Mouse (Mus musculus) liver, postnatal 0 days (tissue): ENCODE data around the gene Iqck. TPM values are rescaled to one million over a fixed set of nuclear protein-coding genes. Genes with fewer than 3 reads are reported as not detected.
A peak's percentile ranks its signal among the peaks of the same experiment; 100 is the strongest.

ENCODE experiments used
- ATAC-seq: fragments of 200-750 bp; cut with Nextera tagmentation; 2 replicates; pipeline ENCODE4 v1.8.0; 2017; ENCODE audit warnings: mild to moderate bottlenecking, moderate library complexity
- DNase-seq: peaks from one replicate; pipeline ENCODE4 v3.0.0-alpha.2; 2016
- H3K27ac ChIP-seq: fragments of 300-500 bp; sonication (generic); 2 replicates; pipeline ENCODE4 v1.5.1; 2014; ENCODE audit warnings: antibody characterized with exemption, moderate library complexity, mild to moderate bottlenecking, low read depth
- H3K27me3 ChIP-seq: fragments of 300-500 bp; sonication (generic); 2 replicates; pipeline ENCODE4 v1.6.1; 2014; ENCODE audit warnings: low read length, control low read depth, mixed read lengths; ENCODE audit not compliant: insufficient read depth
- H3K36me3 ChIP-seq: fragments of 300-500 bp; sonication (generic); replicated peaks from 2 replicates; pipeline ENCODE4 v1.6.1; 2014; ENCODE audit warnings: mild to moderate bottlenecking, control low read depth, low read length, moderate library complexity, mixed read lengths; ENCODE audit not compliant: insufficient read depth
- H3K4me1 ChIP-seq: fragments of 300-500 bp; sonication (generic); 2 replicates; pipeline ENCODE4 v1.6.1; 2014; ENCODE audit warnings: antibody characterized with exemption, mild to moderate bottlenecking, control low read depth; ENCODE audit not compliant: insufficient read depth
- H3K4me2 ChIP-seq: fragments of 300-500 bp; sonication (generic); 2 replicates; pipeline ENCODE4 v1.6.1; 2014; ENCODE audit warnings: low read depth, mild to moderate bottlenecking, low read length, moderate library complexity, mixed read lengths
- H3K4me3 ChIP-seq: fragments of 300-500 bp; sonication (generic); 2 replicates; pipeline ENCODE4 v1.5.1; 2014; ENCODE audit warnings: low read depth, low read length
- H3K9ac ChIP-seq: fragments of 300-500 bp; sonication (generic); replicated peaks from 2 replicates; pipeline ENCODE4 v1.6.1; 2014; ENCODE audit warnings: mild to moderate bottlenecking, moderate library complexity
- H3K9me3 ChIP-seq: fragments of 300-500 bp; sonication (generic); 2 replicates; pipeline ENCODE4 v1.6.1; 2016; ENCODE audit warnings: mild to moderate bottlenecking, control low read depth, low read length, mixed read lengths
- CTCF ChIP-seq: sonication (generic); IDR thresholded peaks from 2 replicates; pipeline ENCODE4 v1.5.1; 2016; ENCODE audit warnings: antibody characterized with exemption, low read depth
- EP300 ChIP-seq: IDR thresholded peaks from 2 replicates; pipeline ENCODE4 v1.6.1; 2016; ENCODE audit warnings: antibody characterized with exemption, low read depth, mild to moderate bottlenecking
- WGBS: fragments of 180-500 bp; shearing (Covaris S2); extraction: QIAGEN DNeasy Blood & Tissue Kit; methylation state at CpG from one replicate; pipeline ENCODE4 v1.1.7; 2014; ENCODE audit not compliant: insufficient replicate concordance; 5-methylcytosine and 5-hydroxymethylcytosine counted together
- polyA plus RNA-seq: library from polyadenylated mRNA; unstranded; fragments of >200 nt; fragmentation: Nextera tagmentation; extraction: Ambion mirVana; gene quantifications from 2 replicates; pipeline ENCODE4 v1.2.1, GENCODE M21; 2015

Iqck gene
- polyA plus RNA-seq, 1 experiment from 2014 or later, result 0.39 TPM

DNA sequence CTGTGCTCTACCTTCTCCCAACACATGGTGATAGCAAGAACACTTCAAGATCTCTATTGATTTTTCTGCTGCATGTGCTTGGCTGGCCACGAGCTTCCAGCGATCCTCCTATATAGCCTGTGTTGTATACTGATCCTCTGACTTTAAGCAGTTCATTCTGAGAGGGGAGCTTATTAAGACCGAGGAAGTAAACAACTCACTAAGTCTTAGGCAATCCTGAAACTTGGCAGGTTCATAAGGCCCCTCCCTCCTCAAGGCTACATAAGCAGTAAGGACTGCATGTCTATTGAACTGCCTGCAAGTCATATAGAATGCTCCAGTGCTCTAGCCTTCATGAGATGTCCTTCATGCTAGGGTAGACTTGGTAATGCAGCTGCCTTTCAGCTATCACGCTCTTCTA, 9.2 kb upstream of the Iqck start:
- H3K9ac ChIP-seq, result no peak overlapping the region
- no peak for ATAC-seq
- 85% methylated on average over 4 of the region's 4 CpGs for WGBS

GRCm38 (mm10) chr7:118848796-118849195, 6.8 kb upstream of the Iqck start:
- no peaks in the 10 kb centered on the region for H3K9me3 ChIP-seq
- H3K36me3 ChIP-seq, result peaks cover 69% of the 10 kb centered on the region
- 62% methylated on average over 10 of the region's 10 CpGs for WGBS
- ATAC-seq (no peak), DNase-seq (no peak)
- no peaks in the 10 kb centered on the region for H3K27me3 ChIP-seq
- no peak overlapping the region for H3K4me3 ChIP-seq
- no peak overlapping the region; the same call in 1 of the 2 replicates for H3K9ac ChIP-seq
- H3K27ac ChIP-seq, result no peak overlapping the region
- H3K4me2 ChIP-seq, result no peak overlapping the region
- TF ChIP-seq EP300, result no peak
- TF ChIP-seq CTCF, result no peak
- H3K4me1 ChIP-seq, result no peaks in the 10 kb centered on the region

More for the DNA sequence above, 9.2 kb upstream of the Iqck start:
- Histone ChIP-seq H3K4me3 (no peak overlapping the region), H3K27me3 (no peaks in the 10 kb centered on the region), H3K27ac (no peak overlapping the region), H3K4me2 (no peak overlapping the region), H3K9me3 (no peaks in the 10 kb centered on the region), H3K36me3 (peaks cover 77% of the 10 kb centered on the region), H3K4me1 (no peaks in the 10 kb centered on the region)
- no peak for TF ChIP-seq EP300
- no peak for TF ChIP-seq CTCF
- DNase-seq, result no peak

- no peak for ATAC-seq
These were observed 5.9 kb upstream of the Iqck start for GRCm38 (mm10) chr7:118849543-118850250.

DNA sequence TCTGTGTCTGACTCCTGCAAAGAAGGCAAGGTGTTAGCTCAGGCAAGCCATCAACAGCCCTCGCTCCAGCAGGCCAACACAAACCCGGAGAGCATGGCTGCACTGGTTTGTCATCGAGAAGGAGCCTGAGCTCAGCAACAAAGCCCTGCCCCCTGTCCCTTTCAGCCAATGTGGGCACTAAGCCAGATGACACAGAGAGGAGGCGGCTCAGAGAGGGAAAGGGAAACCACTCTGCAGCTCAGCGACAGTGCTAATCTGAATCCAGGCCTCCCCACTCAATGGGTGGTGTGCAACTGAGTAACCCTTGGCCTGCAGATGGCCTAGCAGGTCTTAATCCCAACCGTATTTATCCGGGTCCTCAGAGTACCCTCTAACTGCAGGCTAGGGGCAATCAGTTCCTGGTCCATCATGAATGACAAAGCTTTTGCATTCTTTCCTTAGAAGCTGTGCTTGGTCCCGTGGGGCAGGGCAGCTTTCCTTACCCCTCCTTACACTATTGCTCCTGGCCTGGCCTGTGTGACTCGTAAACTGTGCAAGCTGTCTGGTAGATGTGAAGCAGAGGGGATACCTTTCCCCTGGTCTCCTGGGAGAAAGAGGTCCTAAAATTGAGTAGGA, 4.8 kb upstream of the Iqck start:
- WGBS, result 65% methylated on average over 9 of the region's 9 CpGs
- Histone ChIP-seq H3K4me1 (peaks cover 3% of the 10 kb centered on the region; the same call in 1 of the 2 replicates), H3K27me3 (no peaks in the 10 kb centered on the region), H3K27ac (no peak overlapping the region), H3K9me3 (no peaks in the 10 kb centered on the region), H3K4me2 (no peak overlapping the region), H3K4me3 (no peak overlapping the region), H3K36me3 (peaks cover 49% of the 10 kb centered on the region), H3K9ac (no peak overlapping the region)
- DNase-seq (peak; percentile 37), ATAC-seq (no peak)
- TF ChIP-seq CTCF (no peak), EP300 (no peak)

More at GRCm38 (mm10) chr7:118849543-118850250, 5.9 kb upstream of the Iqck start:
- WGBS, result 79% methylated on average over 5 of the region's 5 CpGs
- DNase-seq, result no peak
- no peak for TF ChIP-seq CTCF
- no peak for TF ChIP-seq EP300
- no peak overlapping the region for H3K4me2 ChIP-seq
- H3K27me3 ChIP-seq, result no peaks in the 10 kb centered on the region
- peaks cover 1% of the 10 kb centered on the region; the same call in 1 of the 2 replicates for H3K4me1 ChIP-seq
- H3K36me3 ChIP-seq, result peaks cover 60% of the 10 kb centered on the region
- H3K4me3 ChIP-seq, result no peak overlapping the region
- H3K9ac ChIP-seq, result no peak overlapping the region
- no peak overlapping the region for H3K27ac ChIP-seq
- H3K9me3 ChIP-seq, result no peaks in the 10 kb centered on the region

- no peak overlapping the region for H3K4me2 ChIP-seq
- DNase-seq, result no peak
- no peaks in the 10 kb centered on the region for H3K9me3 ChIP-seq
- 59% methylated on average over 7 of the region's 7 CpGs for WGBS
- ATAC-seq, result no peak
- no peak overlapping the region for H3K9ac ChIP-seq
- no peaks in the 10 kb centered on the region for H3K27me3 ChIP-seq
- no peak overlapping the region for H3K4me3 ChIP-seq
- TF ChIP-seq EP300, result no peak
- TF ChIP-seq CTCF, result no peak
- H3K36me3 ChIP-seq, result peaks cover 42% of the 10 kb centered on the region
- H3K4me1 ChIP-seq, result peaks cover 7% of the 10 kb centered on the region
- no peak overlapping the region for H3K27ac ChIP-seq
These were observed 4.0 kb upstream of the Iqck start for GRCm38 (mm10) chr7:118851571-118851970.

DNA sequence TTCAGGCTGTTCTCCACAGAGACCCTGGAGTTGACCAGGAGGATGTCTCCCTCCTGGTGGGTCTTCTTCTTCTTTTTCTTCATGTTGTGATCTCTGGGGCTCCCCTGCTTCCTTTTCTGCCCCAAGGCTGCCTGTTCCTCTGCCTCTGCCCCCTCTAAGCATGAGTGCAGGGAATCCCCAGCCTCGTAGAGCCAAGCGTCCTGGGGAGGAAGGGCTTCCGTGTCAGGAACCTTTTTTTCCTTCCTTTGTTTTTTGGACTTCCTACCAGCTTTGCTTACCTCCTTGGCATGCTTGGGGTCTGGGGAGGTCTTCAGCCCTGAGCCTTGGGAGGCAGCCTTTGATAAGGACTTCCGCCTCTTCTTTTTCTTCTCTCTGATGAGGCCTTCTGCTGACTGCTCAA, 2.9 kb upstream of the Iqck start:
- H3K36me3 ChIP-seq, result peaks cover 33% of the 10 kb centered on the region
- no peak overlapping the region for H3K9ac ChIP-seq
- no peaks in the 10 kb centered on the region for H3K27me3 ChIP-seq
- no peak overlapping the region for H3K27ac ChIP-seq
- H3K4me2 ChIP-seq, result no peak overlapping the region
- DNase-seq (no peak), ATAC-seq (no peak)
- peaks cover 7% of the 10 kb centered on the region for H3K4me1 ChIP-seq
- H3K9me3 ChIP-seq, result no peaks in the 10 kb centered on the region
- H3K4me3 ChIP-seq, result no peak overlapping the region
- 72% methylated on average over 4 of the region's 4 CpGs for WGBS
- no peak for TF ChIP-seq EP300
- TF ChIP-seq CTCF, result no peak
